Mouse (Mus musculus) megakaryocyte-erythroid progenitor cell, adult 5-6 weeks (primary cell): ENCODE data around the gene Smagp. TPM values are rescaled to one million over a fixed set of nuclear protein-coding genes. Genes with fewer than 3 reads are reported as not detected.
A peak's percentile ranks its signal among the peaks of the same experiment; 100 is the strongest.

Experiments
- ATAC-seq: replicated peaks from 2 replicates; pipeline ENCODE4 v1.8.0; 2016; ENCODE audit warnings: mild to moderate bottlenecking, inconsistent platforms; ENCODE audit not compliant: severe bottlenecking, poor library complexity, low FRiP score, low TSS enrichment
- total RNA-seq, 2 experiments: library from RNA; stranded (forward) in 1 of 2; stranded (reverse) in 1 of 2; fragments of 200-1000, 215-1000 nt in 1 of 2; fragments of >200 nt in 1 of 2; fragmentation: Nextera tagmentation in 1 of 2; gene quantifications; 2 replicates each; pipeline ENCODE4 v1.2.3; 2014 to 2017

Smagp gene
- total RNA-seq, 2 experiments from 2014 or later = 3.3 to 4.8 TPM

DNA sequence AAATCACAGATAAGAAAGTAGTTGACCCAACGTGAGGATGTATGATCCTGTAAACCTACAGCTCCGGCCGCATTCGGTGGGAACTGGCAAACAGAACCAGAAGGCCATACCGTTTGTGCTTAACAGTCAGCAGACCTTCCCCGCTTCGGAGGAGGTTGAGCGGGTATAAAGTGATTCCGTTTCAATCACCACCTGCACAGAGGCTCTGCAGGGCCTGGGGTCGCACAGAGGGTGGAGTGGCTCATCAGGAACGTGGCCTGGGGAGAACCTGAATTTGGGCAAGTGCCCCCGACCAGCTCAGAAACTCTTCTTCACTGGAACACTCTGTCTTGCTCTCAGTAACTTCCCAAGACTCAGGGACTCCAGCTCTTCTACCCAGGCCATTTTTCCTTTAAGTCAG is 30.1 kb upstream of the Smagp start:
- peak; percentile 19; the same call in 1 of the 2 replicates for ATAC-seq

DNA sequence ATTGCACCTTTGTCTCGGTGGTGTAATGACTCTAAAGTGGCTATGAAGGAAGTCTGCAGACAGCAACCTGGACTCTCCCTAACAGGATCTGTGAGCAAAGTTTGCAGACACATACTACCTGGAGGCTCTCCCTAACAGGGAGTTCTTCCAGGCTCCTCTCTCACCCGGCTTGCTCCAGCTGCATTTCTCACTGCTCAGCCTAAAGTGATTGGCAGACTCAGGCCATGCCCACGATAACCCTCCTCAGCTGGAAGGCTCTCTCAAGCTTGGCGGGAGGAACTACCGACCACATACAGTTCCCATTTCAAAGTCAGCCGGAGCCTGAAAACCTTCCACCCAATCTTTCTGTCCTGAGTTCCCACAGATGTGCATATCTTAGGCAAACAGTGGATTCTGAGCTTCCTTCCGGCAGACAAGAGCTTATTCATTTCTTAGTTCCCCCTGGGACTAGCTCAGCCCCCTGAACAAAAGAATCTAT is 29.5 kb upstream of the Smagp start:
- peak; percentile 64 for ATAC-seq

DNA sequence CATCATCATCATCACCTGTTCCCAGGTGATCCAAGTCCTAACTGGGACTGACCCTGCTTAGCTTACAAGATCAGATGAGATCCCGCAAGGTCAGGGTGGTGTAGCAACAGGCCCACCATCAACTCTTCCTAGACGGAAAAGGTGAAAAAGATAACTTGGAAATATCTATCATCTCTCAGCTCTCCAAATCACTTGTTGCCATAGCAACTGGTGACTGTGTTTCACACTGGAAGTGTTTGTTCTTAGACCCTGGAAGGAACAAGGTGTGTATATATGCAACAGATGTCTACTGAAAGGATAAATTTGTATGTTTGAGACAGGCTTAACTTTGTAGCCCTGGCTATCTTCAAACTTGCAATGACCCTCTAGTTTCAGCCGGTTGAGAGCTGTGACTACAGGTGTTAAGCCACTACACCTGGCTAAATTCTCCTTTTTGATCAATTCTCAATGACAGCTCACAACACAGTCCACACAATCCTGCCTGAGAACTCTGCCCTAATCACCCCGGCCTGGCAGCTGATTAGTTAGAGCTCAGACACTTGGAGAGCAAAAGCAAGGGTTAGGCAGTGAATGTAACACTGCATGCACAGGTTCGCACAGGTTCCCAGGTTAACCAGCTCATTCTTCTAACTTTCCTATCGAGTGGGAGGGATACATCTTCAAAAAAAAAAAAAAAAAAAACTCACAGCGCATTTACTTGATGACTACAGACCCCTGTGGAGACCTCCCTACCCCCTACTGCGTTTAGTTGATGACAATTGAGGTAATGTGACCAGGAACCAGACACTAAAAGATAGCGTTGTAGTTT is 28.9 kb upstream of the Smagp start:
- no peak for ATAC-seq

DNA sequence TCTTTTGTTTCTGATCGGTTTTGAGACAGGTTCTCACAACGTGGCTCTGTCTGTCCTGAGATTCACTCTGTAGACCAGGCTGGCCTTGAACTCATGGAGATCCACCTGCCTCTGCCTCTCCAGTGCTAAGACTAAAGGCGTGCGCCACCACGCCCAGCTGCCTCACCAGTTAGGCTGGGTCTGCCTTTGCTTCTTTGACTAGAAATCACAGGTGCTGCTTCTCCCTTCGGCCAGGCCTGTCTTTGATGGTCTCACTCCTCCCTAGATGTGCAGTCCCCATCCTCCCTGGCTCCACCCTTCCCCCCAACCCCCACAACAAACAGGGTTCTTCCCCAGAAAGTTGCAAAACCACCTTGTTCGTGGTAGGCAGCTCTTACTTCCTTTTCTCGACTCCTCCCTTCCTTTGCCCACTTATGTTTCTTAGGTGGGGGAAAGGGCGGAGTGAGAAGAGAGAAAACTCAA is 28.1 kb upstream of the Smagp start:
- ATAC-seq = no peak

DNA sequence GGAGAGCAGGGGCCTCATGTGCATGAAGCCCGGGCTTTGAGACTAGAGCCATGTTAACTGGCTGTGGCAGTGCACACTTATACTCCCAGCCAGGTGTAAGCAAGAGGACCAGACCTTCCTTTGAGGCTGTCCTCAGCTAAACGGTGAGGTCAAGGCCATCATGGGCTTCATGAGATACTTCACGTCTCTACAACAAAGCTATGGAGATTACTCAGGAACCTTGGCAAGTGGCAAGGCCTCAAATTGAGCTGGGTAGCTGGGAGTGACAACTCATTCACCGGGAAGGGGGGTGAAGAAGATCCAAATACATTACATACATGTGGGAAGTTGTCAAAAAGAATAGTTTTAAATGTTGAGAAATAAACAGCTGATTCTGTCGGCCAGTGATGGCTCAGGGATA is 24.1 kb upstream of the Smagp start:
- no peak for ATAC-seq

DNA sequence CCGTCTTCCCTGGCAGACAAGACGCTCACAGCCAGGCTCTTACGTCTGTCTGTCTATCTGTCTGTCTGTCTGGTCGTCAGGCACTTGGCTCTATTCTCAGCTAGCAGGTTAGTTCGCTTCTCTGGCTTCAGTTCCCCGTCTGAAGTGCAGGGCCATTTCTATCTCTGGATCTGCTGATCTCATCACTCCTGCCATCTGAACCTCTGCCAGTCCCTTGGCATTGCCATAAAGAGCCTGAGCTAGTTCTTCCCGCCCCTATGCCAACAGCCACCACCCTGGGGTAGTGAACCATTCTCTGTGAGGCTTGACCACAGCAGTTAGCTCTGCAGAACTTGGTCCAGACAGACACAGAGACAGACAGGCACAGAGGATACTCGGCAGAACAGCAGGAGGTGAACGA is 23.6 kb upstream of the Smagp start:
- no peak for ATAC-seq

DNA sequence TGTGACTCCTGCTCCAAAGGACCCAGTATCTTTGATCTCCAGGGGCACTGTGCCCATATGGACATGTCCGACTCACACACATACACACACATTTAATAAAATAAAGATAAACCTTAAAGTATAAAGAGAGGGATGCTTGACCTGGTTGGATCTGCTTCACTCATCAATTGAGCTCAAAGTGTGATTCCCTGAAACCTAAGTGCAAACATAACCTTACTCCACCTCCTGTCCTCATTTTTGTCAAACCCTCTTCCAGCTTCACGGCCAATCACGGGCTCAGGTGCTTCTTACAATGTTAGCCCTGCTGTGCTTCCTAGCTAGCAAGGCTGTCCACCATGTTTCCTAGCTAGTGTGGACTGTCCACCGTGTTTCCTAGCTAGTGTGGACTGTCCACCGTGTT is 18.5 kb upstream of the Smagp start:
- no peak for ATAC-seq

DNA sequence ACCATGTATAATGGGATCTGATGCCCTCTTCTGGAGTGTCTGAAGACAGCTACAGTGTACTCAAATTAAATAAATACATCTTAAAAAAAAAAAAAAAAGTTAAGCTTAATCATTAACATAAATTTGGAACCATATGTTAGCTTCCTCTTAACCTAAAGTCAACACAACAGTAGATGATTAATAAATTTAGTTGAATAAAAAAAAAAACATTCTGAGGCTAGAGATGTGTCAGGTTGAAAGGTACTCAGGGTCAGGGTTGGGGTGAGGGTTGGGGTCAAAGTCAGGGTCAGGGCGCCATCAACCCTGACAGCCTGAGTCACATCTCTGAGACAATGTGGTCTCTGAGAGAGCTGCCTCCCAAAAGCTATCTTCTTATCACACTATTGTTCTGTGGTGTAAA is 17.5 kb upstream of the Smagp start:
- ATAC-seq = no peak

DNA sequence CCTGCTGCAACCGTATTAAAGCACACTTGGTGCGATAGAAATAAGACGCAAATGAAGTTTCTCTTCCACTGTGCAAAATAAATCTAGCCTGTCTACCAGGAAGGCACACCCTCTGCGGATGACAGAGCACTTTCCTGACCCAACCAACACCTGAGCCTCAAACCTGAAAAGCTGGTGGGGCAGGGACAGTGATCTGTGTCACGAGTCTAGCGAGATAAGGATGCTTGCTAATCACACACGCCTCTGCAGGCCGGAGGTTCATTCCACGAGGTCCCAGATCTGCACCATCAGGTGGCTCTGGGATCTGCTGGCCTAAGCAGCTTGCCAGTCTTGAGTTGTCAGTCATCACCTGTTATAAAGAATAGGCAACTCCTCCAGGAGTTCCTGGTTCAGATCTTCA is 14.9 kb upstream of the Smagp start:
- peak; percentile 53 for ATAC-seq

DNA sequence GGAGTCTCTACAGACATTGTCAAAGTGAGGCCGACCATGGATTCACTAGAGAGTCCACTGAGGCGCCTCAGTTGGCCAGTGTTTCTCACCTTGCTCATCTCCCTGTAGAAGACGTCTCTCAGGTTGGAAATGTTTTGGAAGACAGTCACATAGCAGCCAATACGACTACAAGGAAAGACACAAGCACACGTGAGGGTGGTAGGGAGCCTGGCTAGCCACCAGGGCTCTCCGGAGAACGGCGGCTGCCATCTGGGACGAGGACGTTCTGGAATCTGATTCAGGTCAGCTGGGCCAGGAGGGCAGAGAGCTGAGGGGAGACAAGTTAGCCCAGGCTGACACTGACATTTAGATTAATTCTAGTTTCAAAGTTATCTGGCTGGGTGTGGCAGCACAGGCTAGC is 13.4 kb upstream of the Smagp start:
- no peak for ATAC-seq

DNA sequence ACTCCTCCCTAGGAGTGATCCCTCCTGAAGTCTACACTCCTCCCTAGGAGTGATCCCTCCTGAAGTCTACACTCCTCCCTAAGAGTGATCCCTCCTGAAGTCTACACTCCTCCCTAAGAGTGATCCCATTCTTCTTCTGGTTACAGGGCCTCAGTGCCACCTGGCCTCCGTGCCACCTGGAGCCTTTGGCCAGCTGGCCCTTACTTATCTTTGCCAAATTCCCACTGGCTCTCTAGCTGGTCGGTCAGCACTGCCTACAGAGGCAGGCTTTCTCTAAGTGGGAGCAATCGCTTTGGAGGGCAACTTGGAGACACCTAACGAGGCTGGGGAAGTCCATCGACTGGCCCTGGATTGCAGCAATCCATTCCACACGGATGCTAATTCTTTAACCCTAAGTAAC is 9.4 kb upstream of the Smagp start:
- ATAC-seq = no peak

DNA sequence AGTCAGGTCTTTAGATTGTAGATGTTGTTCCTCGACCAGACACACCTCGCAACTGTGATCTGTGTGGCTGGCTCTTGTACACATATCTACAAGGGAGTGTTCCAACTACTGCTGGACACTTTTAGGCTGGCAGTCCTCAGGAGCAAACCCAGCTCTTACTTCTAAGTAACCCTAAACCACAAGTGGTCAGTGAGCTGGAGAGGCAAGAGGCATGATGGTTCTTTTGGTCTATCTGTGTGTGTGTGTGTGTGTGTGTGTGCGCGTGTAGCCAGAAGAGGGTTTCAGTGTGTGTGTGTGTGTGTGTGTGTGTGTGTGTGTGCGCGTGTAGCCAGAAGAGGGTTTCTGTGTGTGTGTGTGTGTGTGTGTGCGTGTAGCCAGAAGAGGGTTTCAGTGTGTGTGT is 5.7 kb upstream of the Smagp start:
- ATAC-seq = no peak

DNA sequence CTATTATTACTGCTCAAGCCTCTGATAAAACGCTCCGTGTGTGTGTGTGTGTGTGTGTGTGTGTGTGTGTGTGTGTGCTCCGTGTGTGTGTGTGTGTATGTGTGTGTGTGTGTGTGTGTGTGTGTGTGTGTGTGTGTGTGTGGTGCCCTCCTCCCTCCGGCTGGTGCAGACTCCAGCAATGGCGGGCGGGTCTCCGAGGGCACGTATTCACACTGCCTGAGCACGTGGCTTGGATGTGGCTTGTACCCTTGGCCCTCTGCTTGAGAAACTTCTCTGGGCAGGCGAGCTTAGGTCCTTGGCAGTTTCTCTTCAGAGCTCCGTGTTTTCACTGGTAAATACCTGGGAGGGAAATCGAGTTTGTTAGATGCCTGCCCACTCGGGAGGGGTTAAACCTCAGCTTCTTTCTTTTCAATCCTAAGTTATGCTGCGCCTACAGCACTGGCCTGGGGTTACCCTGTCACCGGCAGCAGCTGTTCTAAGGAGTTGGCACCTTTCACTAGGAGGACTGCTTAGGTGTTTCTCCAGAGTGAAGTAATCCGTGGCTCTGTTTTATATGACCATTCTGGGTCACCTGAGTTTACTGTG is 4.6 kb upstream of the Smagp start:
- ATAC-seq = no peak

DNA sequence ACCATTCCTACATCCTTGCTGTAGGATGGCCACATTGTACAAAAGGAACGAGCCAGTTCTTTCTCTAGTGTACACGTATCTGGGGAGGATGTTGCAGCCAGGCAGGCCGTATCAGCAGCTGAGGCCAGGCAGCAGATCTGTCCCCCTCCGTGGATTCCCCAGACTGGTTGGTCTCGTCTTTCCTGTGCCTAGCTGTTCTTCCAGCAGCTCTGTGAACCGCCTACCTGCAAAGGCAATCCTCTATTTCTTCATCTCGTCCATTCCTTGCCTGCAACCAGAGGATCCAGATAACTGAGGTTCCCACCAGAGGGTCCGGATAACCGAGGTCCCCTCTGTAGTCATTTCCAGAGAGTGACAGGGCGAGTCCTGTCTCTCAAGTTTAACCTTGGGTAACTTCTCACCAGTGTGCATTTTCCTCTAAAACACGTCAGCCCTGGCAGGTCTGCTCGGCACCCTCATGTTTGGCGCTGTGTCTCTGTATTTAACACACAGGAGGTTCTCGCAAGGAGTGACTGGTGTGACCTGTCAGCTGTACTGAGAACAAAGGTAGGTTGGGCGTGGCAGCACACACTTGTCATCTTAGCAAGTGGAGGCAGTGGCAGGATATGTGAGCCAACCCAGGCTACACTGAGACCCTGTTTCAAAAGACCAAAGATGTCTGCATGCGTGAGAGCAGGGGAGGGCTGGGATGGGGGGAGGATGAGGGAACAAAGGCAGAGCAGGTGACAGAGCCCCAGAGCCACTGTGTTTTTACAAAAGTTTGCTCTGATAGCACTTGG is 3.4 kb upstream of the Smagp start:
- no peak for ATAC-seq

DNA sequence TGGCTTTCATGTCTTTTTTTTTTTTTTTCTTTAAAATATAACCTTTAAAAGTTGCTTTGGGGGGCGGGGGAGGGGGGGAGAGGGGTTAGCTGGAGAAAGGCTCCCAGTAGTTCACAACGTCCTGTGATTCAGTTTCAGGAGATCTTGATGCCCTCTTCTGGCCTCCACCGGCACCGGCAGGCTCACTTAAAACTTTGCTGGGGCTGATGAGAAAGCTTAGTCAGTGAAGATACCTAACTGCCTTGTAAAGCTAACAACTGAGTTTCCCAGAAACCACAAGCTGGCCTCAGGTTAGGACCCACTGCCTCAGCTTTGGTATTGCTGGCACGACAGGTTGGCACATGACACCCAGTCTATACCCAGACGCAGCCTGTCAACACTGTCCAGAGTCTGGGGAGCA is 921 bp upstream of the Smagp start:
- 0 out of 2 replicates have a peak, but pooled peaks have one; percentile 21 for ATAC-seq

DNA sequence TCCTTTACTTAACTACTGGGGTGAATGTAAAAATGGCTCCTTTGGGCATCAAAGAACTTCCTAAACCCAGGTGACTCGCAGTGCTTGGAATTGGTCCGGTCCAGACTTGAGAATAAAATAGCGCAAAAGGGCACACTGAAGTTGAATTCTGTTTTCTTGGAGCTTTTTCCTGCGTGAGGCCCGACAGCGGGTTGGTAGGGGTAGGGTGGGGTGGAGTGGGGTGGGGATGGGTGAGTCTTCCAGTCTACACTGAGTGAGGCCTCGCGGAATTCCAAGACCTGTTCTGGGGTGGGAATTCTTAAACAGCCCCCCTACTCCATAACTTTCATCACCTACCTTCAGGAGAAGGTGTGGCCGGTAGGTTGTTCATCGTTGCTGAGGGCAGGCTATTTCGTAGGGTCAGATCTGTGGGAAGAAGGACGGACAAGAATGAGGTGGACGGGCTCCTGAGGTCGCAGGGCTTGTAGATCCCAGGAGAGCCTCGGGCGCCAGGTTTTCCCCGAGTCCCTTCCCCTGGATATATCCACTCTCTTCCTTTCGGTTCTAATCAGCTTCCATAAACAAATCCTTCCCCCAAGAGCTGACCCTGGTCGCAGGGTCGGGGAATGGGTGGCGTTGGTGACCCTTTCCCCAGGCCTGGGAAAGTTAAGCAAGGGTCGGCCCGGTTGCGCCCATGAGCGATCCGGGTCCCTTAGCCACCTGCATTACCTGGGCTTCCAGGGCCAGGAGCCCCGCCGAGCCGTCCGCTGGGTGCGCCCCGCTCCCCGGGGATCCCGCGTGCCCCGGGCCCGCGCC is 692 bp downstream of the Smagp start:
- no peak for ATAC-seq

DNA sequence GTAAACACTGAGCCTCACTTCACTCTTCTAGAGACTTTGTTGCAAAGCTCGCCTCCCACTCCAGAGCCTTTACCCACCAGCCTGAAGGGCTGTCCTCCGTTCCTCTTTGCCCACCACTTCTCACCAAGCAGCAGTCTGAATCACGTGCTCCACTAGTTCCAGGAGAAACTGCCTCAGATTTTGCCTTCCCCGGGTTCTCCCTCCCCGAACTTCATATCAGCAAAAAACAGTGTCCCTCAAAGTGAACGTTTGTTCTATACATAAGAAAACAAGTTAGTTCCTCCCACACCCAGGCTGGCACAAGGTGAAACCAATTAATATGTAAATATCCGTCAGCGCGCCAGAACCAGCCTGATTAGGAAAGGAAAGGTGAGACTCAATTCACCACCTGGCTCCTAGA is 1.5 kb downstream of the Smagp start:
- ATAC-seq = no peak; the same call in 1 of the 2 replicates

DNA sequence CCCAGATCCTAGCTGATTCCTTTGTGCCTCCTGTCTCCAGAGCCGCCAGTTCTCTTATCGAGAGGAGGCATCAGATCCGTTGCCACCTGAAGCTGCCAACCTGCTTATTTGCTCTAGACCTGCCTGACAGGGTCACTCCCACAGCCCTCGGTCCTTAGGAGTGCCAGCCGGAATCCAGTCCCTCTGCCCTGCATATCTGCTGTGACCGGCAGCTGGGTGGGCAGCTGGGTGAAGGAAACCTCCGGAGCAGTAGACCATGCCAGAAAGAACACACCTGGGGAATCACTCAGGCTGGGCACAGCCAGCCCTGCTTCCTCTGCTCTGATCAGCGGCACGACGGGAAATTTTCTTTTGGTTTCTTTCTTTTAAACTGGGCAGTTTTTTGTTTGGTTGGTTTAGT is 3.4 kb downstream of the Smagp start:
- no peak for ATAC-seq

DNA sequence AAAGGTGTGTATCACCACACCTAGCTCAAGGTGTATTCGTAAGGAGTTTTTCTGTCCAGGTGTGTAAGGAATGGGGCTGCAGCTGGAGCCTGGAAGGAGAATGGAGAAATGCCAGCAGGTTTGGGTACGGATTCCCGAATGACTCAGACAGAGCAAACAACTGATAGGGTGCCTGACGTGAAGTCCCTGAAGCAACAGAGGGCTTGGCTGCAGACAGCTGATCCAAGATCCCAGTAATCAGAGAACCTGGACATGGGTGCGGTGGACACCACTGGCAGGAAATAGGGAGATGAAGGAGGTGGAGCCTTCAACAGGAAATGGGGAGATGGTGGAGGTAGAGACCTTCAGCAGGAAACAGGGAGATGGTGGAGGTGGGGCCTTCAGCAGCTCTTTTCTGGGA is 4.4 kb downstream of the Smagp start:
- ATAC-seq = no peak
